Mouse (Mus musculus): ENCODE measurements around the gene Lrch1.

- TF ChIP-seq CTCF (conservative IDR thresholded peaks at IDR 0.05; ENCODE audit: low read length) (no peak), NANOG (IDR thresholded peaks at IDR 0.05; ENCODE audit: borderline replicate concordance, low read length) (no peak), POU5F1 (IDR thresholded peaks at IDR 0.05; ENCODE audit: borderline replicate concordance, low read length) (no peak)
Observed at GRCm38 (mm10) chr14:74924521-74924920, 23.2 kb downstream of the Lrch1 start.

All from E14TG2a.4 (cell line).